In the genomic region with DNA sequence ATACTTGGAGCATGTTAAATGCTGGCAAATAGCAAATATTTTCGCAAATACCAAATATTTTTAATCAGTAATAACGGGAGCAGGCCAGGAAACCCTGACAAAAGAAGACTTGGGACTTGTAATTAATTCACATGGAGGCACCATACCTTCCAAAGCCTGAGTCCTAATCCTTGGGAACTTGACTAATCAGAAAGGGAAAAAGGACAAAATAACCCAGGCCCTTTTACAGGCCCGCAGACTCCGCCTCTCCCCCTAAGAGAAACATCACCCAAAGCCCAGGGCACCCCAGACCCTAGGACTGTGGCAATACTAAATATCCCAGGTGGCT, we compare ENCODE assay signal across 8 mouse cellular contexts. TPM values are rescaled to one million over a fixed set of nuclear protein-coding genes. Genes with fewer than 3 reads are reported as not detected.
DNase-seq lines count a peak whose midpoint lies in the region; ATAC-seq and TF ChIP-seq lines count a peak whose summit lies in the region.

No protein-coding gene starts in this region.

- no peaks in the 10 kb centered on the region for H3K9me3 ChIP-seq in heart, embryonic 10.5 days
- no peaks in the 10 kb centered on the region for H3K9me3 ChIP-seq in CH12.LX (replicated peaks; ENCODE audit: low read length)
- H3K9me3 ChIP-seq in forebrain, embryonic 14.5 days (replicated peaks; ENCODE audit: control insufficient read depth, low read length): no peaks in the 10 kb centered on the region
- no peaks in the 10 kb centered on the region for H3K9me3 ChIP-seq in liver, embryonic 15.5 days (replicated peaks)

- peaks cover 20% of the 10 kb centered on the region for H3K79me2 ChIP-seq in CH12.LX (replicated peaks; ENCODE audit: control insufficient read depth, extremely low read depth, insufficient read depth, poor library complexity, severe bottlenecking)

- no peaks in the 10 kb centered on the region for H3K27me3 ChIP-seq in heart, embryonic 10.5 days (ENCODE audit: insufficient read depth, poor library complexity, severe bottlenecking)
- H3K27me3 ChIP-seq in CH12.LX (replicated peaks): no peaks in the 10 kb centered on the region
- no peaks in the 10 kb centered on the region for H3K27me3 ChIP-seq in forebrain, embryonic 14.5 days (replicated peaks; ENCODE audit: control insufficient read depth, insufficient read depth, low read length)
- H3K27me3 ChIP-seq in liver, embryonic 15.5 days: no peaks in the 10 kb centered on the region

- in situ Hi-C loops in CH12.LX (cut with MboI; ENCODE audit: low pct_ligation_motif_present, low pct_unique_long_range_greater_than_20kb, low sequenced_read_pairs): no loop called here

- no peak; the same call in 1 of the 2 replicates for TF ChIP-seq POLR2A in CH12.LX (IDR thresholded peaks at IDR 0.05; ENCODE audit: low read depth, low read length)

- no peak for TF ChIP-seq RAD21 in CH12.LX (IDR thresholded peaks at IDR 0.05; ENCODE audit: low read depth, low read length)

- TF ChIP-seq CTCF in CH12.LX (conservative IDR thresholded peaks at IDR 0.05 in 1 of 2, IDR thresholded peaks at IDR 0.05 in 1 of 2; ENCODE audit: low read depth in 2 of 2, low read length in 2 of 2): no peak

- WGBS in heart, embryonic 10.5 days: 8% methylated on average over 4 of the region's 4 CpGs
- WGBS in forebrain, embryonic 14.5 days: under 1% methylated on average over 4 of the region's 4 CpGs
- 3% methylated on average over 4 of the region's 4 CpGs for WGBS in liver, embryonic 15.5 days (ENCODE audit: insufficient replicate concordance)

- H3K36me3 ChIP-seq in heart, embryonic 10.5 days: no peaks in the 10 kb centered on the region
- peaks cover 0 to 6% of the 10 kb centered on the region in 2 experiments for H3K36me3 ChIP-seq in CH12.LX (replicated peaks in 1 of 2; ENCODE audit: control insufficient read depth in 1 of 2, insufficient read depth in 1 of 2, low read length in 1 of 2)
- no peaks in the 10 kb centered on the region for H3K36me3 ChIP-seq in forebrain, embryonic 14.5 days (ENCODE audit: control insufficient read depth, insufficient read depth, low read length)
- no peaks in the 10 kb centered on the region for H3K36me3 ChIP-seq in liver, embryonic 15.5 days (replicated peaks)

- peak overlapping the region; percentile 89 for H3K4me3 ChIP-seq in heart, embryonic 10.5 days
- peak overlapping the region; percentile 40 to 93 (median 64) for H3K4me3 ChIP-seq in CH12.LX (replicated peaks in 1 of 3; ENCODE audit: low read depth in 2 of 3, low read length in 2 of 3, poor library complexity in 1 of 3)
- H3K4me3 ChIP-seq in forebrain, embryonic 14.5 days (ENCODE audit: low read depth, low read length): peak overlapping the region; percentile 70
- H3K4me3 ChIP-seq in liver, embryonic 15.5 days (replicated peaks): peak overlapping the region; percentile 72

- no peak for TF ChIP-seq EP300 in CH12.LX (IDR thresholded peaks at IDR 0.05; ENCODE audit: low read length)

- peaks cover 4% of the 10 kb centered on the region; the same call in 1 of the 2 replicates for H3K4me1 ChIP-seq in heart, embryonic 10.5 days
- peaks cover 0 to 19% of the 10 kb centered on the region in 2 experiments; a peak in 2 of 4 replicates for H3K4me1 ChIP-seq in CH12.LX (ENCODE audit: control insufficient read depth in 1 of 2, insufficient read depth in 2 of 2)
- H3K4me1 ChIP-seq in forebrain, embryonic 14.5 days (ENCODE audit: control insufficient read depth, insufficient read depth, low read length): peaks cover 9% of the 10 kb centered on the region; the same call in 1 of the 2 replicates
- peaks cover 35% of the 10 kb centered on the region for H3K4me1 ChIP-seq in liver, embryonic 15.5 days (replicated peaks)

- no peak for ATAC-seq in forebrain, embryonic 14.5 days
- ATAC-seq in liver, embryonic 15.5 days (ENCODE audit: insufficient read depth): no peak

- H3K4me2 ChIP-seq in CH12.LX (ENCODE audit: insufficient read depth, low read depth, poor library complexity, severe bottlenecking): peak overlapping the region; percentile 51
- H3K4me2 ChIP-seq in forebrain, embryonic 14.5 days (ENCODE audit: low read length): peak overlapping the region; percentile 78
- peak overlapping the region; percentile 88 for H3K4me2 ChIP-seq in liver, embryonic 15.5 days

- dilution Hi-C loops in CH12.LX (cut with MboI; ENCODE audit: extremely low pct_ligation_motif_present, extremely low pct_unique_long_range_greater_than_20kb, low sequenced_read_pairs): no loop called here

- no peak for DNase-seq in heart, embryonic 10.5 days (ENCODE audit: low spot score)
- no peak for DNase-seq in heart, adult 8-10 months (ENCODE audit: low spot score)
- DNase-seq in CH12.LX (ENCODE audit: extremely low read depth): no peak
- DNase-seq in forebrain, embryonic 14.5 days (ENCODE audit: low spot score): no peak
- DNase-seq in adrenal gland, adult 2 months: no peak
- DNase-seq in adrenal gland, postnatal 4 days (ENCODE audit: low spot score in 2 of 2): no peak
- DNase-seq in cerebellum, adult 18-20 months: no peak

- H3K27ac ChIP-seq in heart, embryonic 10.5 days: peak overlapping the region; percentile 92
- H3K27ac ChIP-seq in CH12.LX (ENCODE audit: insufficient read depth, low read depth): no peak overlapping the region
- 0 out of 2 replicates have a peak overlapping the region, but pooled peaks have one; percentile 63 for H3K27ac ChIP-seq in forebrain, embryonic 14.5 days (ENCODE audit: low read depth, low read length)
- H3K27ac ChIP-seq in liver, embryonic 15.5 days (replicated peaks): peak overlapping the region; percentile 90

- H3K9ac ChIP-seq in CH12.LX (ENCODE audit: insufficient read depth, low read depth): no peak overlapping the region; the same call in 1 of the 2 replicates
- peak overlapping the region; percentile 61 for H3K9ac ChIP-seq in forebrain, embryonic 14.5 days (ENCODE audit: low read length)
- H3K9ac ChIP-seq in liver, embryonic 15.5 days: peak overlapping the region; percentile 71

TF ChIP-seq in CH12.LX, 34 proteins besides CTCF, POLR2A, EP300 and RAD21:
- 0 out of 2 replicates have a peak, but pooled peaks have one; percentile 12 for TF ChIP-seq BHLHE40 (IDR thresholded peaks at IDR 0.05; ENCODE audit: low read depth, low read length)
- TF ChIP-seq NELFE (IDR thresholded peaks at IDR 0.05; ENCODE audit: low read depth, low read length): peak; percentile 66
- peak; percentile 58 for TF ChIP-seq MAX (IDR thresholded peaks at IDR 0.05; ENCODE audit: low read length)
- no peak for TF ChIP-seq RCOR1 (conservative IDR thresholded peaks at IDR 0.05; ENCODE audit: low read depth, low read length)
- TF ChIP-seq USF1 (IDR thresholded peaks at IDR 0.05; ENCODE audit: low read depth, low read length): no peak

RNA-seq across cellular contexts. Expression of a gene that starts 0.3 kb away (rescaled TPM):
- 16.4 and 17.7 TPM in 2 replicates for polyA plus RNA-seq in heart, embryonic 10.5 days (2016; fragmentation: Nextera tagmentation; extraction: Ambion mirVana)
- total RNA-seq in heart, adult 8-10 months (2022): under 1 TPM; 0.52 to 0.78 (median 0.66) TPM
- 18.9 and 20.4 TPM in 2 replicates for total RNA-seq in CH12.LX (2012; rRNA removed)
- total RNA-seq in CH12.LX (2014; rRNA removed): 48.4 and 59.3 TPM in 2 replicates
- 18.2 and 23.4 TPM in 2 replicates for polyA plus RNA-seq in CH12.LX (2012; ENCODE audit: insufficient read length, low read depth)
- 19.1 and 20.5 TPM in 2 replicates for polyA plus RNA-seq in forebrain, embryonic 14.5 days (2014; fragmentation: Nextera tagmentation; extraction: Ambion mirVana)
- 23.9 and 26.2 TPM in 2 replicates for polyA plus RNA-seq in liver, embryonic 15.5 days (2015; fragmentation: Nextera tagmentation; extraction: Ambion mirVana)
- total RNA-seq in adrenal gland, adult 2 months (2021): under 1 TPM; 0.69 to 0.81 TPM
- not detected in 2 replicates for polyA plus RNA-seq in adrenal gland, adult 2 months (2012; rRNA removed)
- 1 to 10 TPM; 7.1 to 7.4 TPM for total RNA-seq in adrenal gland, postnatal 4 days (2021)

RNA-seq across cellular contexts. Expression of a gene that starts 0.3 kb away (rescaled TPM):
- 12.6 and 14.5 TPM in 2 replicates for polyA plus RNA-seq in heart, embryonic 10.5 days (2016; fragmentation: Nextera tagmentation; extraction: Ambion mirVana)
- total RNA-seq in heart, adult 8-10 months (2022): 10 to 100 TPM; 11.8 to 14.4 (median 12.1) TPM
- total RNA-seq in CH12.LX (2012; rRNA removed) (4.6 and 5.6 TPM in 2 replicates), CH12.LX (2014; rRNA removed) (9.8 and 11.5 TPM in 2 replicates)
- polyA plus RNA-seq in CH12.LX (2012; ENCODE audit: insufficient read length, low read depth): 5.1 and 6.4 TPM in 2 replicates
- 12.4 and 16.6 TPM in 2 replicates for polyA plus RNA-seq in forebrain, embryonic 14.5 days (2014; fragmentation: Nextera tagmentation; extraction: Ambion mirVana)
- 5.3 and 6.4 TPM in 2 replicates for polyA plus RNA-seq in liver, embryonic 15.5 days (2015; fragmentation: Nextera tagmentation; extraction: Ambion mirVana)
- 1 to 10 TPM; 7.1 to 8.4 TPM for total RNA-seq in adrenal gland, adult 2 months (2021)
- polyA plus RNA-seq in adrenal gland, adult 2 months (2012; rRNA removed): 0.93 and 1.0 TPM in 2 replicates
- total RNA-seq in adrenal gland, postnatal 4 days (2021): 1 to 10 TPM; 9.3 to 9.6 TPM

Comparison
In these comparisons a context has a peak if more than half of its experiments do, and no peak if none do; other contexts are left out.
1. RNA of a gene that starts 0.3 kb away (polyA plus RNA-seq): 23.9 to 26.2 TPM in liver, embryonic 15.5 days, 18.2 to 23.4 TPM in CH12.LX, 19.1 to 20.5 TPM in forebrain, embryonic 14.5 days and 16.4 to 17.7 TPM in heart, embryonic 10.5 days; not detected in adrenal gland, adult 2 months; every median in the first group is over 10 times any median in the second.
2. Peak in every context shown above with its lines, with median percentiles within 50 percentile points of each other: H3K4me3 ChIP-seq and H3K4me2 ChIP-seq.